Mouse (Mus musculus) kidney, postnatal 10 days (tissue): ENCODE results near the gene Slc26a3.
A peak's percentile ranks its signal among the peaks of the same experiment; 100 is the strongest.
"Not testable (repeated sequence)": the region's sequence is repeated elsewhere in the genome, so short reads cannot be mapped to it uniquely, and the experiment has no call there.

ENCODE experiments used
- DNase-seq: peaks from one replicate; pipeline ENCODE4 v3.0.0; 2021; ENCODE audit warnings: mixed read lengths

Slc26a3 gene

DNA sequence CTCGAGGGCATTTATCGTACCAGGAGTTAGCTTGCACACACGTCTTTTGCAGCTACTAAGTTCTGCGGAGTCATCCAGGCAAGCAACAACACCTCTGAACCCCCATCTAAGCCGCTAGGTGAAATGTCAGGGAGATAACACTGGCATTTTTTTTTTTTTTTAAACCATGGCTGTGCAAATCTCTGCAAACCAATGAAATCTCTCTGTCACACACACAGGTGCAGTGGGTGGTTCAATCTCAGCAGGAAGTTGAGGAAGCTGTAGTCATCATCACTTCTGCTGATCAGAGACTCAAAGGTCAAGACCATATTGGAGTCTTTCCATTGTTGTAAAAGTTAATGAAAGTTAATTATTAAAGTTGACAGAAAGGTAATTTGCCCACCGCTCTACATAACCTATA is 47.1 kb downstream of the Slc26a3 start:
- no peak for DNase-seq

- no peak for DNase-seq
Observed at GRCm38 (mm10) chr12:31439612-31440011, 48.9 kb downstream of the Slc26a3 start.

GRCm38 (mm10) chr12:31444131-31444546 is 53.5 kb downstream of the Slc26a3 start:
- peak; percentile 23 for DNase-seq

- DNase-seq: peak; percentile 24
Observed at GRCm38 (mm10) chr12:31444827-31445226, 54.2 kb downstream of the Slc26a3 start.

- DNase-seq: no peak
Observed at GRCm38 (mm10) chr12:31449341-31449740, 58.7 kb downstream of the Slc26a3 start.

- DNase-seq: no peak
Observed at GRCm38 (mm10) chr12:31456271-31456670, 65.6 kb downstream of the Slc26a3 start.

GRCm38 (mm10) chr12:31458474-31458873 is 67.8 kb downstream of the Slc26a3 start:
- DNase-seq: no peak

- peak; percentile 13 for DNase-seq
Observed at GRCm38 (mm10) chr12:31460270-31460669, 69.6 kb downstream of the Slc26a3 start.

DNA sequence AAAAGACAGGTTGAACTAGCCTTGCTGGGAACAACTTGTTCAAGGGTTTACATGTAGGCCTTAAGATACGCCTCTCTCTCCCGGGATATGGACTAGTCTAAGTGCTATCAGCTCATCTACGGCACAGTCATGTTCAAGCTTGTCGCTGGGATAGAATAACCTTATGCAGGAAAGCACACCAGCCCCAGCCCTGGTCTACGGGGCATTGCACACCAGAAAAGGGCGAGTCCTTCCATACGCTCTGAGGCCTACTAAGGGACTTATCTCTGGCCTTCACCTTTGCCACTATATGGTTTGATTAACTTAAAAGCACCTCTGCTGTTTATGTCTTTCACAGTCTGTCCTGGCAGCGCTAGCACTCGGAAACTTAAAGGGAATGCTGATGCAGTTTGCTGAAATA is 70.7 kb downstream of the Slc26a3 start:
- DNase-seq: no peak

GRCm38 (mm10) chr12:31462615-31463014 is 71.9 kb downstream of the Slc26a3 start:
- no peak for DNase-seq

GRCm38 (mm10) chr12:31478182-31478581 is 87.5 kb downstream of the Slc26a3 start:
- DNase-seq: not testable (repeated sequence)

- peak; percentile 24 for DNase-seq
Observed at GRCm38 (mm10) chr12:31486431-31486830, 95.8 kb downstream of the Slc26a3 start.

DNA sequence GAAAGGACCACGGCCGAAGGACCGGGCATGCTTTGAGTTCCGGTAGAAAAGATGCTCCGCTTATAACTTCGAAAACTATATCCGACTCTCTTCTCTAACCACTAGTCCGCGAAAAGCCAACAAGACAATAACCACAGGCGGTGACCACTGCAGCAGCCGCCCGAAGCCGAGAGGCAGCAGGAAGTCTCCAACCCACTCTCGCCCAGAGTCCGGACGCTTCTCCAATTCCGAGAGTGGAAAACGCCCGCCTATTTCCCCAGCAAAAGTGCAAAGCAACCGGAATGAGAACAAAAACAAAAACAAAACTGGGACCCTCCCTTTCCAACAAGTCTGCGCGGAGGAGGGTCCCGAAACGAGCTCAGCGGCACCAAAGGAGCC is 108.3 kb downstream of the Slc26a3 start:
- no peak for DNase-seq

DNA sequence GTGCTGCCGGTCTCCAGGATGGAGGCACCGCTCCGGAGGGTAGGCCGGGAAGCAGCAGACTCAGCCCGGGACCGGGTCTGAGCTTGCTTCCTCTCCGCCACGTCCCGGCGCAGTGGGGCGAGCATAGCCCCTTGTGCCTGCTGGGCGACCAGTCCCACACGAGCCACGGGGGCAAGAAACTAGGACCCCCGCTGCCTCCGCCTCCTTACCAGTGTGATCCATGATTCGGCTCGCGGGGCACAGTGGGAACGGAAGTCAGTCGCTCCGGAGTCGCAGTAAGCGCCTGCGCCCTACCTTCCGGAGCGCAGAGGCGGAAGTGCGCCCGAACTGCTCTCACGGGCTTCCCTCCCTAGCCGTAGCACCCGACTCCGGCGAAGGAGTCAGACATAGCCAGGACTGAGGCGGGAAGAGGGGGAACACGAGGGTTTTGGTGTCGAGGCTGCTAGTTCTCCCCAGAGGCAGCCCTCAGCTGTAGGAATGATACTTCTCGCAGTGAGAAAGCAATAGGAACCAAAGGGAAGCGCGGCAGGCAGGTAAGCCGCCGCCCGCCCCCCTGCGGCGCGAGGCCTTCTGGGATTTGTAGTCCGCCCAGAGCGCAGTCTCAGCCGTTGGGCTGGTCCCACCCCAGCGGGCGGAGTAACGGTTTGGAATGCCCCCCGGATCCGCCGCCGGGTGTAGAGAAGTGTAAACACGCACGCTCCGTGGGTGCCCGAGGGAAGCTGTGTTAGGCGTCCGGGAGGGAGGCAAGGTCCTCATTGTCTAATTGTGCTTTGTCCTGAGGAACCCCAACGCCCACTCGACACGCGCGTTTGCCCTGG is 108.9 kb downstream of the Slc26a3 start, which contains the start of gene Cbll1:
Gene Cbll1 (minus strand): TSS at position 303 of the 818 bp plus-strand sequence.
- DNase-seq: peak; percentile 97

GRCm38 (mm10) chr12:31500196-31500595 is 109.5 kb downstream of the Slc26a3 start:
- no peak for DNase-seq

- DNase-seq: no peak
Observed at GRCm38 (mm10) chr12:31501266-31501665, 110.6 kb downstream of the Slc26a3 start.

GRCm38 (mm10) chr12:31503211-31503610 is 112.5 kb downstream of the Slc26a3 start:
- no peak for DNase-seq

DNA sequence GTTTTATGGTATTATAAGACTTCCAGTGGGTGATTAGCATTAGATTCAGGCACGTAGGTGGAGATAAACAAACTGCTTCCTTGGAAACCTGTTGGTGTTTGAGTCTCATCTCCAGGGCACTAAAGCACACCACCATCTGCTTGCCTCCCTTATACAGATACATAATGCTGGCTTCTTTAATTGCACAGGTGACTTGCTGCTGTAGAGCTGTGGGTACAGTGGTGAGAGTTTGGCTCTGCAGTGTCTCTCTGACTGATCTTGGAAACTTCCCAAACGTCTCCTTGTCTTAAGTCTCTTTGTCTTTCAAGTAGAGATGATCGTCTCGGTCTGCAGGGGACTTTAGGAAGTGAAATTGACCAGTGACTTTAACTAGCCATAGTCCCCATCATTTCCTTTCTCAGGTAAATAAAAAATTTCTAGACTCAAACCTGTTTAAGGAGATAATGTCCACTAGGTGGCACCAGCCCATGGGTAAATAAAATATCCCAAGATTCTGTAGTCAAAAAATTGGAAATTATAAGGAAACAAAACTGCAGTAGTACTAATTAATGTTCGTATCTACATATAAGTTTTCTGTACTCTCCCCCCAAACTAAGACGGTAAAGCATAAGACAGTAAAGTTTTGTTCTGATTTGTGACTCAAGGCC is 117.2 kb downstream of the Slc26a3 start:
- DNase-seq: peak; percentile 46

- DNase-seq: no peak
Observed at GRCm38 (mm10) chr12:31508496-31508895, 117.8 kb downstream of the Slc26a3 start.

DNA sequence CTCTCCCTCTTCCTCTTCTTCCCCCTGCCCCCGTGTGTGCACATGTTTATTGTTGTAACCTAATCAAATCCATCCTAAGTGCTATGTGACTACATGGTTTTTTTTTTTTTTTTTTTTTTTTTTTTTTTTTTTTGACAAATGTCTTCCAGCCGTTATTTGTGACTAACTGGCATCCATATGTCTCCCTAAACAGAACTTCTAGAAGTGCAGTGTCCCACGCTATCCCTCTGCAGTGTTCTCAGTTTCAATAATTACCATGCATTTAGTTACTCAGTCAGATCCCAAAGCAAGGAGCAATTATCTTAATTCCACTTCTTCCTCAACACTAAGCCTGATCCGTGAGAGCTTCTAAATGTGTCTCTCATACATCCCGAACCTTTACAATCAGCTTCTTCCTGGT is 120.5 kb downstream of the Slc26a3 start:
- DNase-seq: no peak

DNA sequence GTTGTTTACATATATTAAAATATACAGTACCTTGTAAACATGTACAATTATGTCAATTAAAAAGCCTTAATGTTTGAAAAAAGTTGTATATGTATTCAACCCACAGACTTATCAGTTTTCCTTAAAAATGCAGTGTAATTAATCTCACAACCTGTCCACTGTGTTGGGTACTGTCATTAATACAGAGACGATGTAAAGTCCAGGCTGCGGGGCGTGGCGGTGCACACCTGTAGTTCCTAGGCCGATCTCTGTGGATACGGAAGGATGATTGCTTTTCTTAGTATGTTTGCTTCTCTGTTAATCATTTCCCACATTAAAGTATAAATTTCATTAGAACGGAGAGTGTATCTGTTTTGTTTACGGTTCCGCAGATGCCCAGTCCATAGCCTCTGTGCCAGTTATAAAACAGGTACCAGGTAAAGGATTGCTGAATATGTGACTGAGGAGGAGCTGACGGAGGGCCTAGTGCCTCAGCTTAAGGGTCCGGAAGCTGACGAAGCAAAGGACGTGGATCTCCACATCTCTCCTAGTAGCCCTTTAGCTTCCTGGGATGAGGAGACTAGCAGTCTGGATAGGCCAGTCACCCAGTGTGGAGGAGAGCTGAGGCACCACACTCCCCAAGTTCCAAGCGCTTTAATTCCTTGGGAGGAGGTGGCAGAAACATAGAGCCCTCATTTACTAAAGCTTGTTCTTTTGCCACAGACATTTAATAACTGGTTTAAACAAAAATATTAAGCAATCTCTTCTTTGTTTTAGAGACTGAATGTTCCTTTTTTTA is 122.2 kb downstream of the Slc26a3 start:
- DNase-seq: no peak

DNA sequence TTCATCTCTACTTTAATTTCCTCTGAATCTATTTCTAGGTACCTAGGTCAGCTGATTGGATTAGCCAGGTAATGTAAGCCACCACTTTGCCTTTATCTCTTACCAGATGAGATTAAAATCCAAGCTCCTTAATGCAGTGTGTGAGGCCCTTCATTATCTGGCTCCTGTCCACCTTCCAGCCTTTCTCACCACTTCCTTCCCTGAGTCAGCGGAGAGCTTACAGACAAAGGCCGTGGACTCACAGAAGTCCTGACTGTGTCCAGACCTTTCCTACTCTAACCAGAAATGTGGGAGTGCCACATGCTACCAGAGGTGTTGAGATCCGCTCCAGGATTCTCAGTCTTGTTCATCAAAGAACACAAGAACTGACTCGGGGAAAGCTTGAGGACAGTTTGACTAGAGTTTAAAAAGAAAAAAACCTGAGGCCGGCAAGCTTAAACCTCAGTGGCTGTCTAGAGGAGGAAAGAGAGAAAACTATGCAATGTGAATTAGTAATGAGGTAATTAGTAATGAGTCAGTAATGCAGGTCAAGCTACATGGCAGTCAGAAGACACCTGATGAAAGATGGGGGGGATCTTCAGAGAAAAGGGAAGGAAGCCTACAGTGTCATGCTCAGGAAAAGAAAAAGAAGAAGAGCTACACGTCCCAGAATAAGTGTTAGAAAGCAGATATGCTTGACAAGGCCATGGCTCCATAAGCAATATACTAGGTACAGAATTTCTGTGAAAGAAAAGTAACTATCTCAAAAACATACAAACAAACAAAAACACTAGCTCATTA is 123.2 kb downstream of the Slc26a3 start:
- DNase-seq: no peak

DNA sequence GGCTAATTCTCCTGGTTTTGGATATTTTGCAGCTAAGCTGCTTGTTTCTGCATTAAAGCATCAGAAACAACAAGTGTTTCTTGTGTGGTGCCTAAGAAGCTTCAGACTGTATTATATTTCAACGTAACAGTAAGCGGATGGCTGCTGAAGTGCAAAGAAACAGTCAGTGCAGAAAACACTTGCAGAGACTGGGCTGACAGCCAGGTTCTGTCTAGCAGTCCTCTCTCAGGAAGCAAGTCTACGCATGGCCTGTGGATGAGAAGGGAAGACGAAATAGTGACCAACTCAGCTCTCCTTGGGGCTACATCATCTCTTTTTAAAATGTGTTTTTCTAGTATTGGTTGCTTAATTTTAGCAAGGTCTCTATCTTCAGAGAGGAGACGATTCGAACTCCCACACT is 129.4 kb downstream of the Slc26a3 start:
- peak; percentile 49 for DNase-seq
